Mouse (Mus musculus) ES-E14 (cell line): Measurements from ENCODE around the gene Bpgm.

Experiments used
- CHD2 ChIP-seq: IDR thresholded peaks from 2 replicates; pipeline ENCODE4 v1.6.1; 2014; ENCODE audit warnings: mild to moderate bottlenecking, low read depth, low read length, inconsistent platforms
- ZNF384 ChIP-seq: IDR thresholded peaks from 2 replicates; pipeline ENCODE4 v1.6.1; 2012; ENCODE audit warnings: low read depth, low read length, inconsistent platforms

DNA sequence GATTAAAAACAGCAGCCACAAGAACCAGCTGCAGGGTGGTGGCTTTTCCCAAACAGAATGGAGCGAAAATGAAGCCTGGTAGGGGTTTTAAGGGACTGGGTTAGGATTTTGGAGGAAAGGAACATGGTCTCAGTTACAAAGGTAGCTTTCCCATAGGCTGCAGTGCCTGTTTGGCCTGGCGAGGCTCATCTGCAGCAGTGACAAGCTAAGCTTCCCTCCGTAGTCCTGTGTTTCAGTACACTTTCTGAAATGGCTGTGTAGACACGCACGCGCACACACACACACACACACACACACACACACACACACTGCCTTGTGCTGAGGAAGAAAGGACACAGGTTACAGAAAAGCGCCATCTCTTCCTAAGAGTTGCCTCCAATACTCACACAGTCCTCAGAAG, 7.8 kb downstream of the Bpgm start:
- TF ChIP-seq ZNF384 (no peak), CHD2 (no peak)
